Mouse (Mus musculus): ENCODE data around the gene Szrd1. TPM values are rescaled to one million over a fixed set of nuclear protein-coding genes. Genes with fewer than 3 reads are reported as not detected.

The Szrd1 gene
- 12.1 and 19.0 TPM in 2 replicates for total RNA-seq (2015; ENCODE audit: low replicate concordance)
- 11.8 and 17.4 TPM in 2 replicates for total RNA-seq (2017; ENCODE audit: low replicate concordance)

DNA sequence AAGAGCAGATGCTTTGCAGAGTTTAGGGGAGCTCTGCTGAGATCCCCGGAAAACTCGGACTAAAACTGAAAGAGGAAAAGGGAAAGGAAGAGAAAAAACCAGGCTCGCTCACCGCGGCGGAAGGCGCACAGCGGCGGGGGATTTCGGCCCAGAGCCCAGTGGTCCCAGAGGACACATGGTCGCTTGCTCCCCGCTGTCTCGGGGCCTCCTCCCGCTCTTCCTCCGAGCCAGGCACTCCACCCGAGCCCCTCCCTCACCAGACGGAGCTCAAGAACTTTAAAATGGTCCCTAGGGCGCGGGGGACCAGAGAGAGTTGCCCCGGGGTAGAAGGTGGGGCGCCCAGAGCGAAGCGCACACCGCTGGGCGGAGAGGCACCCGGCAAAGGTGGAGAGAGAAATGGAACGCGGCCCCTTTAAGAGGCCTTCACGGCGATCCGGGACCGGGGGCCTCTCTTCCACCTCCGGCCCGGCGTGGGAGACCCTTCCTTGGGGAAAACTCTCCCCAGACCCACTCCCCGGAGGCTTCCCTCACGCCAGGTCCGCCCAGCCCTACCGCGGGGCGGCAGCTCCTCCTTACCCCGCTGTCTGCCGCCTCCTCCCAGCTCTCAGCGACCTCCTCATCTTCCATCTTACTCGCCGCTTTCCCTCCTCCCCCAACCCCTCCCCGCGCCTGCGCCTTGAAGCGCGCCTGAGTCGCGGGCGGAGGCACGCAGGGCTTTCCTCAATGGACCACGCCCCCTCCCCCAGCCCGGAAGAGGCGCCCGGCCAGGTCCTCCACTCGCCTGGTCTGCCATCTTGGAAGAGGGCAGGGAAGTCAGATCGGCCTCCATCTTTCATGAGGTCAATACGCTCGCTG is at the start of gene Szrd1:
Gene Szrd1 (minus strand): TSS at position 660 of the 855 bp plus-strand sequence.
- peak; percentile 94 for ATAC-seq (replicated peaks; ENCODE audit: low FRiP score, poor library complexity, severe bottlenecking)

- ATAC-seq (replicated peaks; ENCODE audit: low FRiP score, poor library complexity, severe bottlenecking) = no peak
Measured at GRCm38 (mm10) chr4:141186923-141187836, 47.6 kb upstream of the Szrd1 start.

- no peak for ATAC-seq (replicated peaks; ENCODE audit: low FRiP score, poor library complexity, severe bottlenecking)
Measured at GRCm38 (mm10) chr4:141184426-141184825, 44.9 kb upstream of the Szrd1 start.

GRCm38 (mm10) chr4:141183932-141184331 is 44.4 kb upstream of the Szrd1 start:
- ATAC-seq (replicated peaks; ENCODE audit: low FRiP score, poor library complexity, severe bottlenecking) = no peak

DNA sequence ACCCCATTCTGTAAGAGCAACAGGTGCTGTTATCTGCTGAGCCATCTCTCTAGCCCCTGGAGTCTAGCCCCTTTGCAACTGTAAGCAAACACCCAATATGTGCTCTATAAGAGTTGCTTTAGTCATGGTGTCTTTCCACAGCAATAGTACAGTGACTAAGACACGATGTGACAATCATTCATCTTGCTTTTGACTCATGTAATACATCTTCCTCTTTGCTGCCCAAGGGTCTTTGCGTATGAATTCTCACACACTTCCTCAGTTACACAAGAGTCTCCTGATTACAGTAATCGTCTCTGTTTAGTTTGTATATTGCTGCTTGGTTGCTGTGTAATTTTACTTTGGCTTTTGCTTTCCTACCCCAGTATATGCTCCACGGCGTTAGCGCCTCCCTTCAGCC is 42.4 kb upstream of the Szrd1 start:
- no peak for ATAC-seq (replicated peaks; ENCODE audit: low FRiP score, poor library complexity, severe bottlenecking)

- no peak for ATAC-seq (replicated peaks; ENCODE audit: low FRiP score, poor library complexity, severe bottlenecking)
Measured at GRCm38 (mm10) chr4:141180831-141181230, 41.3 kb upstream of the Szrd1 start.

GRCm38 (mm10) chr4:141178500-141178899 is 38.9 kb upstream of the Szrd1 start:
- no peak for ATAC-seq (replicated peaks; ENCODE audit: low FRiP score, poor library complexity, severe bottlenecking)

DNA sequence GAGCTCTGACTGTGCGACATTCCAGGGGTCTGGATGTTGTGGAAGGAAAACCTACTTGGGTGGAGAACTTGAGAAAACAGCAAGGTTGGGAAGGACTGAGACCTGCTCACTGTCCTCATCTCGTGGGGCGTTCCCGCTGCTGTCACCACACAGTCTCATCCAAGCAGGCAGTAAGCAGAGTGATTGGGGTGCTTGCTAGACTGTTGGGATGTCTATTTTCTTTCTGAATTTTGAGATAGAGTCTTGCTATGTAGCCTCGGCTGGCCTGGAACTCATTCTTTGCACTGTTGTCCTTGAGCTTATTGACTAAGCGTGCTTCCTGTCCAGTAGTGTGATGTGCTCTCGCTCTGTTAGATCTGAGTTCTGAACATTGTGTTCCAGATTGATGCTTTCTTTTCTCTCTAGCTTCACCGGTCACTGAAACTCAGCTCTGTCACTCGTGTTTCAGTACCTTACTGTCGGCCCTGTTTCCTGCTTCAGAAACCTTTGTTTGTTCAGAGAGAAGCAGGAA is 36.8 kb upstream of the Szrd1 start:
- ATAC-seq (replicated peaks; ENCODE audit: low FRiP score, poor library complexity, severe bottlenecking) = no peak

GRCm38 (mm10) chr4:141175783-141176182 is 36.2 kb upstream of the Szrd1 start:
- ATAC-seq (replicated peaks; ENCODE audit: low FRiP score, poor library complexity, severe bottlenecking) = no peak

DNA sequence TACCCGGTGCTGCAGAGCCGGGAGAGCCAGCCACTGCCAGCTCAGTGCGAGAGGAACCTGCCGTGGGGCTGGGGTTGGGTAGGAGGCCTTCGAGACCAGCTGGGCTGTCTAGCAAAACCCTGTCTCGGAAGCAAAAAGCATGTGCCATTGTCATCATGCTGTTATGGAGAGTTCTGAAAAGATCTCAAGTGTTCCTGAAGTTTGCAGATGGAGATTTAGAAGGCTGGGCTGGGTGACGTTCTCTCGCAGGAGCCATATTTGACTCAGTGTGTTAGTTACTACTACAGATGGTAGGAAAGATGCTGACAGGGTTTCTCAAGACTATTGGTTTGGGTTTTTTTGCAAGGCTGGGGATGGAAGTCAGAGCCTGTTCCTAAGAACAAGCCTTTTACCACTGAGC is 32.5 kb upstream of the Szrd1 start:
- no peak for ATAC-seq (replicated peaks; ENCODE audit: low FRiP score, poor library complexity, severe bottlenecking)

- no peak for ATAC-seq (replicated peaks; ENCODE audit: low FRiP score, poor library complexity, severe bottlenecking)
Measured at GRCm38 (mm10) chr4:141167156-141167555, 27.6 kb upstream of the Szrd1 start.

- no peak for ATAC-seq (replicated peaks; ENCODE audit: low FRiP score, poor library complexity, severe bottlenecking)
Measured at GRCm38 (mm10) chr4:141165744-141166292, 26.2 kb upstream of the Szrd1 start.

DNA sequence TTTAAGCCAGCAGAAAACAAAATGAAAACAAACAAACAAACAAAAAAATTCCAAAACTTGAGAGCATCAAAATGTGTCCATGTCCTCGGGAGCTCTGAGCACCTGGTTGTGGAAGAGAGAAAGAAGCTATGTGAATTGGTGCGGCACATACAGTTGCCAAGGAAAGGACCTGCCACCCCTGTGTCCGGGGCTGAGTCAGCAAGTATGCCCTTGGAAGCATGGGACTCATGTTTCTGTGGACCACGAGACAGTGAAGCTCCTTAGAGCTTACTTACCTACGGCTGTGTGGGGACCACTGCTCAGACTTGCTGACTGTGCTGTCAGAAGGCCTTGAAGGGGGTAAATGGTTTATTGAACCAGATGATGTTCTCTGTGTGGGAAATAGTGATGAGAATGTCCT is 24.2 kb upstream of the Szrd1 start:
- no peak for ATAC-seq (replicated peaks; ENCODE audit: low FRiP score, poor library complexity, severe bottlenecking)

DNA sequence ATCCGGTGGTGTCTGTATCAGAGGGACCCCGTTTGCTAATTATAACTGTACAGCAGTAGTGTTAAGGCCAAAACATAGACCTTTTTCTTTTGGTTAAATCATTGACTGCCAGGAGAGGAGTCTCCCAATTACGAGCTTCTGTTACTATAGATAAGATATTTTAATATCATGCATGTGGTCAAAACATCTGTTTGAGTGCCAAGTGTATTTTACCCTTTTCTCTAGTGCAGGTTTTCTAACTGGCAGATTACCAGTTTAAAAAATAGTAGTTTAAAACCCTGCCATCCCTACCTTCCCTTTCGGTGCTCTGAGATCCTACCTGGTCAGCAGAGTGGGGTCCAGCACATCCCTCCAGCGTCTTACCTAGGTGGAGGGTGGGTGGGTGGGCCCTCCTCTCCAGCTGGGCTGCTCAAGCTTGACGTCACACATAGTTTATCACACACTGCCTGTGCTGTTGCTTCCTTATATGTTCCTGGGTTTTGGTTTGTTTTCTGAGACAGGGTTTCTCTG is 22.2 kb upstream of the Szrd1 start:
- peak; percentile 83 for ATAC-seq (replicated peaks; ENCODE audit: low FRiP score, poor library complexity, severe bottlenecking)

- no peak for ATAC-seq (replicated peaks; ENCODE audit: low FRiP score, poor library complexity, severe bottlenecking)
Measured at GRCm38 (mm10) chr4:141160193-141160592, 20.6 kb upstream of the Szrd1 start.

GRCm38 (mm10) chr4:141159666-141160065 is 20.1 kb upstream of the Szrd1 start:
- no peak for ATAC-seq (replicated peaks; ENCODE audit: low FRiP score, poor library complexity, severe bottlenecking)

DNA sequence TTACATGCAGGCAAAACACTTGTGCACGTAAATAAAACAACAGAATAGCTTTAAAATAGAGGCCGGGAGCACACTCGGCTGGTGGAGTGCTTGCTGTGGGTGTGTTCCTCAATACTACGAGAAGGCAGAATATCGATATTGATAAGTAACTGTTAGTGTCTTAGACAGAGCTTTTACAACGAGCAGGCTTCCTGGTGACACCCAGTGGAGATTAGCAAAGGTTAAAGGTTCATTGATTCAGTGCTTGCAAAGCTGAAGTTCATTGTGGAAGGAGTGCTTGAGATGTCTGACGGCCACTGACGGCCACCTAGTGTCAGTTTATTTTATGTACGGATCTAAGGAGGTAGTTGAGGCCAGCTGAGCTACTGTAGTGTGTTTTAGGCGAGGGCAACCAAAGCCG is 19.5 kb upstream of the Szrd1 start:
- 0 out of 2 replicates have a peak, but pooled peaks have one; percentile 27 for ATAC-seq (replicated peaks; ENCODE audit: low FRiP score, poor library complexity, severe bottlenecking)

DNA sequence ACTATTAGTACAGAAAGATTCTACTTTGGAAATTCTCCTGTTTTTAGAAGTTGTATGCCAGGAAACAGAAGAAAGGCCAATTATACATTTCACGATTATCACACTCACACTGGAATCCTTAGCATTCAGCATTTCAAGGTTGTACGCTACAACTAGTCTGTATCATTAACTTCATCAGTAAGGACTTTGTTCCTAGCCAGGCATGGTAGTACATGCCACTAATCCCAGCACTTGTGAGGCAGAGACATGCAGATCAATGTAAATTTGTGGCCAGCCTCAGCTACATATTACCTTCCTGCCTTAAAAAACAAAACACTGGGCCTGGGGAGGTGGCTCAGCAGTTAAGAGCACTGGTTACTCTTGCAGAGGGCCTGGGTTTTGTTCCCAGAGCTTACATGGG is 19.0 kb upstream of the Szrd1 start:
- no peak for ATAC-seq (replicated peaks; ENCODE audit: low FRiP score, poor library complexity, severe bottlenecking)

GRCm38 (mm10) chr4:141157485-141157884 is 17.9 kb upstream of the Szrd1 start:
- ATAC-seq (replicated peaks; ENCODE audit: low FRiP score, poor library complexity, severe bottlenecking) = no peak

DNA sequence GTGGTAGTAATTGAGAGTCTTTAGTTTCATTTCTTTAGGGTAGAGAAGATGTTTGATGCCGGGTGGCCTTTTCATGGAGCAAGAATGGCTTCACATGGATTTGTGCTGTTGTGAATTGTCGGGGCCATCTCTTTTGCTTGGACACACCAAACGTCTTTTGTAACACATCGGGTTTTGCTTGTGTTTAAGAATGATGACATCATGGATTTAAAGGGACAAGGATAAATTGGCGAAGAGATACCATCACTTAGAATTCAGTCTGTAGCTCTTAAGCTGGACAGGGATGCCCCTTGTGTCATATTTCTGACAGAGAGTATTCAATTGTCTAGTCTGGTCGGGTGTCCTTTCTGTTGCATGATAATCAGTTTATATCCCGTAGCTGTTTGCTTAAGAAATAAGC is 9.5 kb upstream of the Szrd1 start:
- ATAC-seq (replicated peaks; ENCODE audit: low FRiP score, poor library complexity, severe bottlenecking) = no peak
